Mouse (Mus musculus): ENCODE results near the gene Dbndd2. TPM values are rescaled to one million over a fixed set of nuclear protein-coding genes. Genes with fewer than 3 reads are reported as not detected.

Gene Dbndd2
- polyA plus RNA-seq, 1 experiment, result 16.4 TPM

DNA sequence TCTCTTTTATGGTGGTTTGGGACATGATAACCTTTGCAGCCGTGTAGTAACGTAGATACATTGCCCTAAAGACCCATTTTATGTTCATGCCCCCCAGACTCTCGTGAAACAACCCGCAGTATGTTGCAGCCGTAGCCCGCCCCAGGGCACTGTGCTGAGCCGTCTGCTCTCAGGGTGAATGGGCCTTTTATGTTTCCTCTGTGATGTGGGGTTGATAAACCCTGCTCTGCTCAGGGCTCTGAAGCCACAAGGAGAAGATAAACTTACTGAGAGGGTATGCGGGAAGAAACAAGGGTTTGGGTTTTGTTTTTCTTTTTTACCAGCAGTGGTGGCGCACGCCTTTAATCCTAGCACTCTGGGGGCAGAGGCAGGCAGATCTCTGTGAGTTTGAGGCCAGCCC lies 48.4 kb downstream of the Dbndd2 start:
- Histone ChIP-seq H3K79me2 (ENCODE audit: control insufficient read depth, insufficient read depth) (no peaks in the 10 kb centered on the region), H3K4me3 (no peak overlapping the region), H3K27me3 (ENCODE audit: control insufficient read depth, insufficient read depth, insufficient read length) (peaks cover 22% of the 10 kb centered on the region), H3K36me3 (ENCODE audit: control insufficient read depth, insufficient read depth) (no peaks in the 10 kb centered on the region), H3K4me2 (ENCODE audit: low read depth) (no peak overlapping the region), H3ac (ENCODE audit: control insufficient read depth, insufficient read length) (no peak overlapping the region)
- no peak for TF ChIP-seq TCF3 (IDR thresholded peaks at IDR 0.05; ENCODE audit: insufficient read length, low read depth)
- no peak for TF ChIP-seq E2F4 (IDR thresholded peaks at IDR 0.05; ENCODE audit: insufficient read depth)
- no peak for TF ChIP-seq MAX (IDR thresholded peaks at IDR 0.05; ENCODE audit: low read depth)
- no peak for TF ChIP-seq REST (IDR thresholded peaks at IDR 0.05; ENCODE audit: insufficient read depth, insufficient read length)
- no peak for TF ChIP-seq POLR2AphosphoS2 (IDR thresholded peaks at IDR 0.05; ENCODE audit: insufficient read length, low read depth)
- TF ChIP-seq POLR2A (IDR thresholded peaks at IDR 0.05; ENCODE audit: insufficient read length, low read depth), result no peak
- TF ChIP-seq MYOG (IDR thresholded peaks at IDR 0.05; ENCODE audit: control insufficient read depth in 1 of 3, insufficient read depth in 1 of 3, insufficient read length in 2 of 3, low read depth in 2 of 3), result no peak
- no peak for TF ChIP-seq USF1 (IDR thresholded peaks at IDR 0.05; ENCODE audit: low read depth)
- no peak for TF ChIP-seq MYOD1 (IDR thresholded peaks at IDR 0.05; ENCODE audit: control insufficient read depth in 1 of 3, insufficient read length in 2 of 3, low read depth in 2 of 3)

DNA sequence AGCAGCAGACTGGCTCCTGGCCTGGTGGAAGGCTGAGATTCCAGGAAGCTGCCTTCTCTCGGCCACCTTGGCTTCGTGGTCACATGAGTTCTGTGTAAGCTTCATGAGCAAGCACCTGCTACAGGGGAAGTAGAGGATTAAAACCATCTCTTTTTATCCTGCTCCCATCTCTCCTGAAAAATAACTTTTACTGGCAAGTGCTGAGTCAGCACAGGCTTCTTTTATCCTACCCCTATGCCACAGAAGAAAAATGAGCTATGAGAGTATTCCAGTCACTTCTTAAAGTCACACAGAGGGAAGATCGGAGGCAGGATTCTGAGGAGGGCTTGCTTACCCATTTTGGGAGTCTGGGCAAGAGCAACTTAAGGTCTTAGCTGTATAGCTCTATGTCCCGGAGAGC lies 51.1 kb downstream of the Dbndd2 start:
- no peak overlapping the region for H3K4me2 ChIP-seq (ENCODE audit: low read depth)
- H3K27me3 ChIP-seq (ENCODE audit: control insufficient read depth, insufficient read depth, insufficient read length), result peaks cover 36% of the 10 kb centered on the region
- no peaks in the 10 kb centered on the region for H3K79me2 ChIP-seq (ENCODE audit: control insufficient read depth, insufficient read depth)
- H3ac ChIP-seq (ENCODE audit: control insufficient read depth, insufficient read length), result no peak overlapping the region
- H3K36me3 ChIP-seq (ENCODE audit: control insufficient read depth, insufficient read depth), result no peaks in the 10 kb centered on the region
- no peak overlapping the region for H3K4me3 ChIP-seq
- TF ChIP-seq TCF3 (IDR thresholded peaks at IDR 0.05; ENCODE audit: insufficient read length, low read depth), result no peak
- no peak for TF ChIP-seq CEBPB (IDR thresholded peaks at IDR 0.05; ENCODE audit: insufficient read depth, poor library complexity, severe bottlenecking)
- no peak for TF ChIP-seq MYOG (IDR thresholded peaks at IDR 0.05; ENCODE audit: control insufficient read depth in 1 of 3, insufficient read depth in 1 of 3, insufficient read length in 2 of 3, low read depth in 2 of 3)
- no peak for TF ChIP-seq REST (IDR thresholded peaks at IDR 0.05; ENCODE audit: insufficient read depth, insufficient read length)
- no peak for TF ChIP-seq E2F4 (IDR thresholded peaks at IDR 0.05; ENCODE audit: insufficient read depth)
- TF ChIP-seq POLR2AphosphoS2 (IDR thresholded peaks at IDR 0.05; ENCODE audit: insufficient read length, low read depth), result no peak

DNA sequence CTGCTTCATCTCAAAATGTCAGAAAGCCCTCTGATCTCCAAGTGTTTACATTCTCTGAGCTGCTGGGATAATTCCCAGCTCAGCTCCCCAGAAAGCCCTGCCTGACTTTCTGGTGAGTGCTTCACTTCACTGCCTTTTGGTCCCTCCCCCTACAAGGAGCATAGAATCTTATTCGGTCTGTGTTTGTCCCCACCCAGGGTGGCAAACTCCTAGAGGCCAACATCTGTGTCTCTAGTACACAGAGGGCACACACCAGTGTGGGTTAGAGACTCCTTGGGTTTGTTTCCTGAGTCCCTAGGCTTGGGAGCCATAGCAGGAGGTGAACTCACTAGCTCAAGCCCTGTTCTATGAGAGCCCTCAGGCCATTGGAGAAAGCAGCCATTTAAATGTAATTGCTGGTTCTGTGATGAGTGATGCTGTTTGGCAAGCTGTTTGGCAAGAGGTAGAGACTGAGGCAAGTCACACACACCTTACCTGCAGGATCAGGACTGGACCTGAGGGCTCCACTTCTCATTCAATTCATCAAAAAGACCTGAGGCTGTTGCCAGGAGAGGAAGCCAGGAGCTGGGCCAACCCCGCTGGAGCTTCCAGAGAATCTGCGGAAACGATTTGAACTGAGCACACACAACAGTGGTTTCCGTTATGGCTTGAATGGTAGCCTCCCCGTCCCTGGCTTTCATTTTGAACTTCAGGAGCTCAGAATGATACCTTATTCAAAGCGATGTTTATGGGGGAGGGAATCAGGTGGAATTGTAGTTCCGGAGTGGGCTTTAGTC lies 54.9 kb downstream of the Dbndd2 start:
- Histone ChIP-seq H3ac (ENCODE audit: control insufficient read depth, insufficient read length) (no peak overlapping the region), H3K4me2 (ENCODE audit: low read depth) (no peak overlapping the region), H3K79me2 (ENCODE audit: control insufficient read depth, insufficient read depth) (no peaks in the 10 kb centered on the region), H3K27me3 (ENCODE audit: control insufficient read depth, insufficient read depth, insufficient read length) (peaks cover 47% of the 10 kb centered on the region), H3K36me3 (ENCODE audit: control insufficient read depth, insufficient read depth) (no peaks in the 10 kb centered on the region), H3K4me3 (no peak overlapping the region)
- no peak for TF ChIP-seq TCF12 (IDR thresholded peaks at IDR 0.05; ENCODE audit: insufficient read depth, poor library complexity, severe bottlenecking)
- TF ChIP-seq CEBPB (IDR thresholded peaks at IDR 0.05; ENCODE audit: insufficient read depth, poor library complexity, severe bottlenecking), result no peak
- no peak for TF ChIP-seq MAX (IDR thresholded peaks at IDR 0.05; ENCODE audit: low read depth)
- TF ChIP-seq USF1 (IDR thresholded peaks at IDR 0.05; ENCODE audit: low read depth), result no peak
- TF ChIP-seq POLR2A (IDR thresholded peaks at IDR 0.05; ENCODE audit: insufficient read length, low read depth), result no peak
- TF ChIP-seq E2F4 (IDR thresholded peaks at IDR 0.05; ENCODE audit: insufficient read depth), result no peak
- TF ChIP-seq MYOD1 (IDR thresholded peaks at IDR 0.05; ENCODE audit: control insufficient read depth in 1 of 3, insufficient read length in 2 of 3, low read depth in 2 of 3), result no peak
- no peak for TF ChIP-seq MYOG (IDR thresholded peaks at IDR 0.05; ENCODE audit: control insufficient read depth in 1 of 3, insufficient read depth in 1 of 3, insufficient read length in 2 of 3, low read depth in 2 of 3)
- no peak for TF ChIP-seq POLR2AphosphoS2 (IDR thresholded peaks at IDR 0.05; ENCODE audit: insufficient read length, low read depth)
- TF ChIP-seq TCF3 (IDR thresholded peaks at IDR 0.05; ENCODE audit: insufficient read length, low read depth), result no peak
- no peak for TF ChIP-seq SRF (IDR thresholded peaks at IDR 0.05; ENCODE audit: control insufficient read depth, insufficient read length, low read depth)
- TF ChIP-seq REST (IDR thresholded peaks at IDR 0.05; ENCODE audit: insufficient read depth, insufficient read length), result no peak

DNA sequence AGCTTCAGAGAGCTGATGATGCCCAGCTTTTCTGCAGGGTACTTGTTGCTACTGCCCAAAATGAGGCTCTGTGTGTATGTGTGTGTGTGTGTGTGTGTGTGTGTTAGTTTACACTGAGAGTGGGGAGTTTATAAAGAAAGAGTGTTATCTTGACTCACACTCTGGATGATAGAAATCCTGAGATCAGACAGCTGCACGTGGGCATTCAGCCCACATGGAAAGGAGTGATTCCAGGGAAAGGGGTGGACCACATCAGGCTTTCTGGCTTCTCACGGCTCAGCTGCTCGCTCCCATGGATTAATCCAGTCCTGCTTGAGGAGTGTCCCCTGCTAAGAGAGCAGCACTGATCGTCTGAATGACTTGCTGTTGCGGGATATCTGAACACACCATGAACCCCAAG lies 56.2 kb downstream of the Dbndd2 start:
- TF ChIP-seq MYOG (IDR thresholded peaks at IDR 0.05; ENCODE audit: control insufficient read depth in 1 of 3, insufficient read depth in 1 of 3, insufficient read length in 2 of 3, low read depth in 2 of 3), result no peak
- no peak for TF ChIP-seq POLR2AphosphoS2 (IDR thresholded peaks at IDR 0.05; ENCODE audit: insufficient read length, low read depth)
- TF ChIP-seq E2F4 (IDR thresholded peaks at IDR 0.05; ENCODE audit: insufficient read depth), result no peak
- no peak for TF ChIP-seq TCF12 (IDR thresholded peaks at IDR 0.05; ENCODE audit: insufficient read depth, poor library complexity, severe bottlenecking)
- TF ChIP-seq CEBPB (IDR thresholded peaks at IDR 0.05; ENCODE audit: insufficient read depth, poor library complexity, severe bottlenecking), result no peak
- no peak for TF ChIP-seq MYOD1 (IDR thresholded peaks at IDR 0.05; ENCODE audit: control insufficient read depth in 1 of 3, insufficient read length in 2 of 3, low read depth in 2 of 3)
- no peak for TF ChIP-seq TCF3 (IDR thresholded peaks at IDR 0.05; ENCODE audit: insufficient read length, low read depth)
- no peak for TF ChIP-seq SRF (IDR thresholded peaks at IDR 0.05; ENCODE audit: control insufficient read depth, insufficient read length, low read depth)
- TF ChIP-seq POLR2A (IDR thresholded peaks at IDR 0.05; ENCODE audit: insufficient read length, low read depth), result no peak
- no peak for TF ChIP-seq REST (IDR thresholded peaks at IDR 0.05; ENCODE audit: insufficient read depth, insufficient read length)
- no peak for TF ChIP-seq MAX (IDR thresholded peaks at IDR 0.05; ENCODE audit: low read depth)
- no peak for TF ChIP-seq USF1 (IDR thresholded peaks at IDR 0.05; ENCODE audit: low read depth)

More for the DNA sequence above, 56.2 kb downstream of the Dbndd2 start:
- Histone ChIP-seq H3K27me3 (ENCODE audit: control insufficient read depth, insufficient read depth, insufficient read length) (peaks cover 40% of the 10 kb centered on the region), H3K36me3 (ENCODE audit: control insufficient read depth, insufficient read depth) (no peaks in the 10 kb centered on the region), H3ac (ENCODE audit: control insufficient read depth, insufficient read length) (no peak overlapping the region), H3K4me3 (no peak overlapping the region), H3K4me2 (ENCODE audit: low read depth) (no peak overlapping the region), H3K79me2 (ENCODE audit: control insufficient read depth, insufficient read depth) (no peaks in the 10 kb centered on the region)
